Comparison of ENCODE assay signal across 9 mouse cellular contexts in the genomic region with DNA sequence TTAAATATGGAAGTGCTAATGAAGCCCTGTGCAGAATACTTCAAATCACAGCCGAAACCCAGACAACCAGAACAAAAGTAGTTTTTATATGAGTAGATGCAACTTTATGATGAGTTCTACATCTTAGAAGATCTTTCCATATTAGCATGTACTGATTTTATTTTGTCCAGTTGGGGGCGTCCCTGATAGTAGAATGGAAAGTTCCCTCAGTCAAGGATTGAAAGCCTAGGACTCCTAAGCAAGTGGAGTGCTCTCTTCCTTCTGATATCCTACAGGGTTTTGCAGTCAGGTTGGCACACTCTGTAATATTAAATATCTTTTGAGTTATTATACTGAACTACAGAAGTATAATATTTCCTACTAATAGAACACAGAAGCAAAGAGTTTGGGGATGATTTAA.
A peak's percentile ranks its signal among the peaks of the same experiment; 100 is the strongest.
DNase-seq lines count a peak whose midpoint lies in the region; ATAC-seq lines count a peak whose summit lies in the region.
"Had no signal": no experiment of that assay in that cellular context is flagged by ENCODE, and none has a peak within 500 bp of the region (broad histone marks: within the 10 kb centered on the region; RNA-seq: fewer than 3 reads in every experiment).

No protein-coding gene starts in this region.

- H3K9ac ChIP-seq in neural tube, embryonic 11.5 days (ENCODE audit: low read length), result no peak overlapping the region
- H3K9ac ChIP-seq in forebrain, embryonic 16.5 days (replicated peaks; ENCODE audit: low read depth, low read length), result no peak overlapping the region
- H3K9ac ChIP-seq: embryonic facial prominence, embryonic 12.5 days had no signal

- H3K4me3 ChIP-seq in neural tube, embryonic 11.5 days (ENCODE audit: low read depth, low read length), result no peak overlapping the region
- no peak overlapping the region for H3K4me3 ChIP-seq in forebrain, embryonic 16.5 days (replicated peaks; ENCODE audit: low read length)
- H3K4me3 ChIP-seq: embryonic facial prominence, embryonic 12.5 days had no signal

- no peaks in the 10 kb centered on the region for H3K9me3 ChIP-seq in neural tube, embryonic 11.5 days (ENCODE audit: control insufficient read depth, low read length)
- H3K9me3 ChIP-seq in forebrain, embryonic 16.5 days (ENCODE audit: control insufficient read depth, low read length), result no peaks in the 10 kb centered on the region
- H3K9me3 ChIP-seq: embryonic facial prominence, embryonic 12.5 days had no signal

- H3K27me3 ChIP-seq in neural tube, embryonic 11.5 days (ENCODE audit: control insufficient read depth, insufficient read depth, low read length), result no peaks in the 10 kb centered on the region
- no peaks in the 10 kb centered on the region for H3K27me3 ChIP-seq in forebrain, embryonic 16.5 days (replicated peaks; ENCODE audit: control insufficient read depth, insufficient read depth, low read length)
- H3K27me3 ChIP-seq in splenic B cell, adult 2 months (ENCODE audit: control insufficient read depth, insufficient read depth, low read length, poor library complexity, severe bottlenecking), result no peaks in the 10 kb centered on the region; the same call in 1 of the 2 replicates
- H3K27me3 ChIP-seq: embryonic facial prominence, embryonic 12.5 days had no signal

- H3K36me3 ChIP-seq in neural tube, embryonic 11.5 days (ENCODE audit: control insufficient read depth, insufficient read depth, low read length), result no peaks in the 10 kb centered on the region
- no peaks in the 10 kb centered on the region for H3K36me3 ChIP-seq in forebrain, embryonic 16.5 days (ENCODE audit: control insufficient read depth, insufficient read depth)
- no peaks in the 10 kb centered on the region for H3K36me3 ChIP-seq in splenic B cell, adult 2 months (ENCODE audit: control insufficient read depth, insufficient read depth, low read length, poor library complexity, severe bottlenecking)
- H3K36me3 ChIP-seq: embryonic facial prominence, embryonic 12.5 days had no signal

- H3K4me1 ChIP-seq in neural tube, embryonic 11.5 days (ENCODE audit: control insufficient read depth, insufficient read depth, low read length), result peaks cover 9% of the 10 kb centered on the region
- H3K4me1 ChIP-seq in forebrain, embryonic 16.5 days (replicated peaks; ENCODE audit: control insufficient read depth, insufficient read depth, low read length), result peaks cover 23% of the 10 kb centered on the region

- no peak overlapping the region for H3K27ac ChIP-seq in neural tube, embryonic 11.5 days (ENCODE audit: low read depth, low read length)
- H3K27ac ChIP-seq in forebrain, embryonic 16.5 days (ENCODE audit: low read length), result no peak overlapping the region; the same call in 1 of the 2 replicates
- H3K27ac ChIP-seq: embryonic facial prominence, embryonic 12.5 days had no signal

- peak; percentile 38; the same call in 1 of the 2 replicates for ATAC-seq in neural tube, embryonic 11.5 days (ENCODE audit: insufficient read depth, low FRiP score, low TSS enrichment)
- peak; percentile 70 for ATAC-seq in forebrain, embryonic 16.5 days
- ATAC-seq in granulocyte monocyte progenitor cell, adult 5-6 weeks (replicated peaks; ENCODE audit: poor library complexity, severe bottlenecking), result no peak

- WGBS in neural tube, embryonic 11.5 days, result 66% methylated on average over 2 of the region's 2 CpGs
- WGBS in forebrain, embryonic 16.5 days, result 34% methylated on average over 2 of the region's 2 CpGs

- H3K4me2 ChIP-seq in neural tube, embryonic 11.5 days (ENCODE audit: low read depth), result no peak overlapping the region
- no peak overlapping the region for H3K4me2 ChIP-seq in forebrain, embryonic 16.5 days (ENCODE audit: low read length)
- H3K4me2 ChIP-seq: embryonic facial prominence, embryonic 12.5 days had no signal

- peak; percentile 63 to 69 for DNase-seq in cerebellum, adult 18-20 months
- DNase-seq in cerebellum, adult 11-12 months, result no peak
- DNase-seq in neural tube, embryonic 11.5 days (ENCODE audit: low spot score), result peak; percentile 53
- DNase-seq in neural tube, embryonic 10.5 days (ENCODE audit: extremely low spot score, low spot score), result no peak
- peak; percentile 23 for DNase-seq in splenic B cell, adult 2 months (ENCODE audit: low read depth, low spot score)
- DNase-seq in B cell, adult 2 months, result no peak

Comparison
In these comparisons a context has a peak if more than half of its experiments do, and no peak if none do; other contexts are left out.
1. DNase-seq: peak in cerebellum, adult 18-20 months (2 of 2), neural tube, embryonic 11.5 days (single experiment) and splenic B cell, adult 2 months (single experiment); none in cerebellum, adult 11-12 months (single experiment), neural tube, embryonic 10.5 days (single experiment) and B cell, adult 2 months (0 of 2).